Mouse (Mus musculus): ENCODE data around the gene Hnf4a. TPM values are rescaled to one million over a fixed set of nuclear protein-coding genes. Genes with fewer than 3 reads are reported as not detected.
A peak's percentile ranks its signal among the peaks of the same experiment; 100 is the strongest.
"Not testable (repeated sequence)": the region's sequence is repeated elsewhere in the genome, so short reads cannot be mapped to it uniquely, and the experiment has no call there.

The Hnf4a gene
- total RNA-seq (2015) (not detected in 2 replicates), total RNA-seq (2017) (not detected in 2 replicates)

- ATAC-seq (ENCODE audit: poor library complexity, severe bottlenecking) = no peak
Measured at GRCm38 (mm10) chr2:163506300-163507004, at the start of gene Hnf4a. TSS of gene Hnf4a (plus strand) at chr2:163506808.

DNA sequence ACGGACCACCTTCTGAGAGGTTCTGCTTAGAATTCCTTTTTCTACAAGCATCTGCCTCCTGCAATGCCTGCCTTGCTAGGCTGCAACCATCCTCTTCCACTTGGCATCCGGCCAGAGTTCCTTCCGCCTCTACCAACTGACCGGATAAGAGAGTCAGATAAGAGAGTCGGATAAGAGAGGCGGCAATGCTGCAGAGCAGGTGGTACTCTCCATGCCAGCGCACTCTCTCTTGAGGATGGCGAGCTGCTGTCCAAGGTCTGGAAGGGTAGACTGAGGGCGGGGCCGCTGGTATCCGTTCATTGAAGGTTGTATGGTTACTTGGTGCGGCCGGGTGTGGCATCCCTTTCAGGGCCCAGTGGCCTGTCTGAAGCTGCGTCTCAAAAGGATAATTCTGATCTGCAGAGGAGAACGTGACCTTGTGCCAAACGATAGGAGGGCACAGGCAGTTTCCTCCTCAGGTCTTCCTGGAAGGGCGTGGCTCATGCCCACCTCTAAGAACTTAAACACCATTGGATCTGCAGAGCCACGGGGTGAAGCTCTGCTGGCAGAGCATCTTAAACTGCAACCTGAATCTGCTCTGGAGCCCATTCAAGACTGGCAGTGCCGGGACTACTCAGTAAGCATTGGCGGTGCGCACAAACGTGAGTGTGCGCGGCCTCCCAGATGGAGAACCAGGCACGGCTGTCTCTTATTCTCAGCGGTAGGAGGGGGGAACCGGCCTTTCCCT is 47.9 kb upstream of the Hnf4a start:
- ATAC-seq (ENCODE audit: poor library complexity, severe bottlenecking) = peak; percentile 52

DNA sequence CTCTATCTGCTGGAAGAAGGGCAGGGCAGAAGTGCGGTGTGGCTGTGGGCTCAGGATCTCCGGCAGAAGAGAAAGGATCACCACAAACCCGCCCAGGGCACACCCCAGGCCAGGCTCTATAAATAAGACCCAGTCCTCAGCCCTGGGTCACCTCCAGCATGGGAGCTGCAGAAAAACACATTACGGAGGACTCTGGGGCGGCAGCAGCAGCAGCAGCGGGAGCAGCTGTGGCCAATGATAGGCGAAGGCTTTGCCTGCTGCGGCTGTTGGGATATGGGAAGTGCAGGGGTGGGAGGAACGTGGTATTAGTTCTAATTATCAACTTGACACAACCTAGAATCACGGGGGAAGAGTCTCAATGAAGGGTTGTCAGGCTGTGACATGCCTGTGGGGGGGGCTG is 47.2 kb upstream of the Hnf4a start:
- no peak for ATAC-seq (ENCODE audit: poor library complexity, severe bottlenecking)

DNA sequence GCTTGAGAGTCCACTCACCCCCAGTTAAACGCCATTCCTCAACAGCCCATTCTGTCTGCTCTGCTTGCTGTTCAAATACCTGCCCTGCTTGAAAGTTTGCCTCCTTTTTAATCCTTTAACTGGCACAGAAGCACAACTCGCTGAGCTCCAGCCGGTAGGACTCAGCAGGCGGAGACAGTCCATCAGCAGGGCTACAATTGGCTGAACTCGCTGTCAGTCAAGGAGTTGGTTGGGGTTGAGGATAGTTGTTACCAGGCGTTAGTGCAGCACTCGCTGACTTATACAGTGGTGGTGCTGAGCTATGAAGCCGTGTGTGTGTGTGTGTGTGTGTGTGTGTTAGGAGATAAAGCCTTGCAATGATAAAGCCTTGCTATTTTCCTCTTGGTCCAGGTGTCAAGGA is 46.0 kb upstream of the Hnf4a start:
- no peak for ATAC-seq (ENCODE audit: poor library complexity, severe bottlenecking)

DNA sequence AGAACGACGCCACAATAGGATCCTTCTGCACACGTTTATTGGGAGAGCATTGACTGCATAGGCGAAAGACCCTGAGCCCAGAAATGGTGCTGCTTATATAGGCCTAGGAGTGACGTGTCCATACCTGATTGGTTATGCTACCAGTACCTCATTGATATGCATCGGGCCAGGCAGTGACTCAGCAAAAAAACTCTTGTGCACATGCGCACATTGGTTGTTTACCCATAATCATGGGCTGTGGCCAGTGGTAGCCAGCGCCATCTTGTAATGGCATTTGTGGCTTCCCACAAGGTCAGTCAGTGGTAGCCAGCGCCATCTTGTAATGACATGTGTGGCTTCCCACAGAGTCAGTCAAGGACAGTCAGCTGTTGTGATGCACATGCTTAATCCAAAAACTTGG is 45.3 kb upstream of the Hnf4a start:
- ATAC-seq (ENCODE audit: poor library complexity, severe bottlenecking) = not testable (repeated sequence)

DNA sequence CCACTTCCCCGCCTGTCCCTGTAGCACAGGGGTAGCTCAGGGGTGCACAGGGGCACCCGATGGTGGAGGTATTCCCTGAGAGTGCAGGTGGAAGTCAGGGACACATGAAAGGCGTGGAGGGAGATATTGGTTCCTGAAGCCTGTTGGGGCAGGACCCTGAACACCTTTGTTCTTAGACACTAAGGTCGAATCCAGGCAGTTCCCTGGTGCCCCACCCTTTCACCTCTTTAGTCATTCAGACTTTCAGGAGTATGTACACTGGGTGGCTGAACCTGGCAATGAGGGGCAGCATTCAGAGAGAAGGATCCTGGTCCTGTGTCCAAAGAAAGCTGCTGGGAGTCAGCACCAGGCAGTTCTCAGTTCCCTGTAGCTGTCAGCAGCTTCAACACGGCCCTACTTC is 44.2 kb upstream of the Hnf4a start:
- ATAC-seq (ENCODE audit: poor library complexity, severe bottlenecking) = no peak

DNA sequence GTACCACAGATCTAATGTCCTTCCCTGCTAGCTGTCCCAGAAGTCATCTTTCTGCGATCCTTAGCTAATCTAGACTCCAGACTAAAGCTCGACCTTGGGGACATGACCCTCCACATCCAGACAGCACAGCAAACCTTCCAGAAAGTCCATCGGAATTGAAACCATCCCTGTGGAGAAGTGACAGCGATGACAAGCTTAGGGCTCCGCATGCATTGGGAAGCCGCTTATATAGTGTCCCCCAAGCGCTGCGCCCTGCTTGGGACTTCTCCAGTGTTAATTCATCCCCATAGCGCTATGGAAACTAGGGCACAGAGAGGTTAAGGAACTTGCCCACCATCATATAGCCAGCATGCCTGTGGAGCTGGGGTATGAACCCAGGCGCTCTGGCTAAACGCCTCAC is 43.8 kb upstream of the Hnf4a start:
- ATAC-seq (ENCODE audit: poor library complexity, severe bottlenecking) = no peak

GRCm38 (mm10) chr2:163463251-163463769 is 43.3 kb upstream of the Hnf4a start:
- ATAC-seq (ENCODE audit: poor library complexity, severe bottlenecking) = no peak

DNA sequence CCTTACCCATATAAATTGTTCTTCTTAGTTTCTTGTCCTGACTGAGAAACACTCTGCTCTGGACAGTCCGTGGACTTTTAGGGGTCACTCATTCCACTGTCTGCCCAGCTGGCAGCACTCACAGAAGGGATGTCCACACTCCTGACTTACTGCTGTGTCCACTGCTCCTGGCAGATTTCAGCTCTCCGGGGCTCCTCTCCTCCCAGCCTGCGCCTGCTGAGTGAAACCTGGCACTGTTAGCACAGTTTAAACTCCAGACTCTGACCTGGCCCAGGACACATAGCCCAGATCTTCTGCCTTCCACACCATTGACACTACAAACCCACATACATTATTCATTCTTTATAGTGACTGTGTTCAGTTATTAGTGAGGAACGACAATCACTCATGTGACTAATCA is 42.6 kb upstream of the Hnf4a start:
- ATAC-seq (ENCODE audit: poor library complexity, severe bottlenecking) = no peak

- ATAC-seq (ENCODE audit: poor library complexity, severe bottlenecking) = no peak
Measured at GRCm38 (mm10) chr2:163464562-163464961, 42.0 kb upstream of the Hnf4a start.

DNA sequence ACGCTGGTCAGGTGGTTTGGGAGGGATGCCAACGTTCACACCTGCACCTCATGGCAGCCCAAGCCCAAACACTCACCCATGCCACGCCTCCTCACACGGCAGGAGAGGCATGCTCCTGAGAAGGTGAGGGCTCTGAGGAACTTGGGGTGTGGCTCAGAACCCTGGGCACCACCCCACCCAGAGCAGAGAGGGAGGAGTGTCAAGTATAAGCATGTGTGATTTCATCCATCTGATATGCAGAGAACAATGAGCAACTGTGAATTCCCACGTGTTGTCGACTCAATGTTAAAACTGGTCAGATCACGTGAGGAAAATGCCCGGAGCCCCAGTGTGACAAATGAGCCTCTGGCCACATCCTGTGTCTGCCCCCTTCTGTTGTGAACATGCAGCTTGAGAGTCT is 39.8 kb upstream of the Hnf4a start:
- ATAC-seq (ENCODE audit: poor library complexity, severe bottlenecking) = no peak

DNA sequence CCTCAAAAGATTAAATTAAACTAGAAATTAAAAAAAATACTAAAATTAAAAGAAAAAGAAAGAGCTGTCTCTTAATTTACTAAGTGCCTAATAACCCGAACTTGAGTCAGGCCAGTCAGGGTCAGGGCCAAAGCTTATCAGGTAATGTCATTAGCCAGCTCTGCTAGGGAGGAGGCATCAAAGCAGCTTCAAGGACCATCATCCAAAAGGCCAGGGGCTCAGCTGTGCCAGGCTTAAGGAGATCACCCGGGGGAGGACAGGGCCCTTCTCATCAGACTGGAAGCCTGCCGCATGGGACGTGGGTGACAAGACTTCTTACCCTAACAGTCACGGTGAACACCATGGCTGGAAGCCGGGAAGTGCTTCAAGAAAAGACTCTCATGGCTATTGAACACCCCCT is 39.0 kb upstream of the Hnf4a start:
- ATAC-seq (ENCODE audit: poor library complexity, severe bottlenecking) = no peak

GRCm38 (mm10) chr2:163468866-163469265 is 37.7 kb upstream of the Hnf4a start:
- no peak for ATAC-seq (ENCODE audit: poor library complexity, severe bottlenecking)

DNA sequence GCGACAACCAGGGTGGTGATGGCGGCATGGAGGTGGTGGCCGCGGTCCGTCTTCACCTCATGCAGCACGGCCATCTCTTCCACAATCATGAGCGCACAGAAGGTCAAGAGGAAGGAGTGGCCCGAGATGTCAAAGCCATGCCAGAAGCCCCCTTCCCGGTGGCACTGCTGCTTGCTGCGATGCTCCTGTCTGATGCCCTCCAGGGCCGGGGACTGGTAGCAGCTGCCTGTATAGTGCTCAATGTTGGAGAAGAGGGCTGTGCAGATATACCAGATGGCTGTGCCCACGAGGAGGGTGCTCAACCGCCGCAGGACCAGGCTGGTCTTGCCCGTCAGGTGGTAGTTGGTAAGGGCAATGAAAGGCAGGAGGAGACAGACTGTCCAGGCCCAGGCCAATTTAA is 36.9 kb upstream of the Hnf4a start:
- ATAC-seq (ENCODE audit: poor library complexity, severe bottlenecking) = no peak

DNA sequence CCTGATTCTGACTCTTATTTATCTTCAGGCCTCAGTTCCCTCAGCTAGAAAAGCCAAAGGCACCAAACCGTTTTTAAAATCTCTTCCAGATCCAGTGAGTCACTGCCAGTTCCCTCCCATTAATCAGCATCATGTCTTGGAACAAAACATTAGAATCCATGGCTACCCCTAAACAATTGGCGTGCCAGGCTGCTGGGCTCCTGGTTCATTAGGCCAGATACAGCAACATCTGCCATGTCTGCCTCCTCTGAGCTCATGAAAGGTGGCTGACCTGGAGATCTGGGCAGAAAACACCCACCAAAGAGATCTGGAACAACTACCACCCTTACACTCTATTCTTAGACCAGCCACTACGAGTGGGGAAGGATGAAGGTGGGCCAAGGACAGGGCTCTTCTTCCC is 35.5 kb upstream of the Hnf4a start:
- no peak for ATAC-seq (ENCODE audit: poor library complexity, severe bottlenecking)

DNA sequence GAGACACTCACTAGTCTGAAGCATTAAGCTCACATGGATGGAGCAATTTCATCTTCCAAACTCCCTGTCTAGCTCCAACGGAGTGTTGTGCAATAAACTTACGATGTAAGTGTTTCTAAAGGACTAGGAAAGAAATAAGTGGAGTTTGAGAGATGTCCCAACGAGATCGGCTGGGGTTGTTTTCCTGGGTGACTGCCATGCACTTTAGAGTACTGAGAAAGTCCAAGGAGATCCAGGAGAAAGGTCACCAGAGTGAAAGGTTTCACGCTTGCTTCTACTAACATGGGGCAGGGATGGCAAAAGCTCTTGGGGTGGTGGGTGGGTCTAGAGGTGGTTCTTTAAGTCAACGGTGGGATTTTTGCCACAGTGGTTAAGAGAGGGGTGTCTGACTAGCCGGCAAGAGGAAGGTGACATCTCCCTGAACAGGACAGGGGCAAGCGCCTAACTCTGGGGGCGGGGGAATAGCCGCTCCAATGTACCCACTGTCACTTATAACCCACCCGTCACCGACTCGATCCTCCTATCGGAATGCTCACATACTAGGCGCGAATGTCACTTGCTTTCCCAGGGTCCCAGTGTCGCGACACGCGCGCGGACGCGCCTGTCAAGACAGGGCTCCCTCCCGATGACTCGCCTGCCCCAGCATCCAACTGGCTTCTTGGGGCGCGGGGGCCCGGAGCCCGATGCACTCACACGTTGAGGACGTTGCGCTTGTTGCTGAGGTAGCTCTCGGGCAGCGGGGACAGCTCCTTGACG is 34.7 kb upstream of the Hnf4a start:
- ATAC-seq (ENCODE audit: poor library complexity, severe bottlenecking) = no peak; the same call in 1 of the 2 replicates

DNA sequence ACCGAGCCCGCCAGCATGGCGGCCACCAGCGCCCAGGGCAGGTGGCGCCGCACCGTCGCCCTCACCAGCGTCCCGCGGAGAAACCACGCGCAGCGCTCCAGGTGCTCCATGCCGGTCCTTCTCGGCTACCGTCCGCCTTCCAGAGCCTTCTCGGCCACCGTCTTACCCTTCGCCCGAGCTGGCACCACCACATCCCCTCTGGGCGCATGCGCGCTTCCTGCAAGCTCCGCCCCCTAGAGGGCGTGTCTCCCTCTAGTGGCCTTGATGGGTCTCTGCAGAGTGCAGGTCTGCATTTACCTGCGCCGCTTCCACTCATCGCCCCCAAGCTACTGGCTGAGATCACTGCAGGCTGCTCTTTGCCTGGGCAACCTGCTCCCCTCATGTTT is 34.1 kb upstream of the Hnf4a start, which contains the start of gene Fitm2:
Gene Fitm2 (minus strand): TSS at position 164 of the 386 bp plus-strand sequence.
- ATAC-seq (ENCODE audit: poor library complexity, severe bottlenecking) = peak; percentile 98

GRCm38 (mm10) chr2:163480191-163480825 is 26.3 kb upstream of the Hnf4a start:
- no peak for ATAC-seq (ENCODE audit: poor library complexity, severe bottlenecking)

GRCm38 (mm10) chr2:163481539-163482029 is 25.0 kb upstream of the Hnf4a start:
- ATAC-seq (ENCODE audit: poor library complexity, severe bottlenecking) = no peak

DNA sequence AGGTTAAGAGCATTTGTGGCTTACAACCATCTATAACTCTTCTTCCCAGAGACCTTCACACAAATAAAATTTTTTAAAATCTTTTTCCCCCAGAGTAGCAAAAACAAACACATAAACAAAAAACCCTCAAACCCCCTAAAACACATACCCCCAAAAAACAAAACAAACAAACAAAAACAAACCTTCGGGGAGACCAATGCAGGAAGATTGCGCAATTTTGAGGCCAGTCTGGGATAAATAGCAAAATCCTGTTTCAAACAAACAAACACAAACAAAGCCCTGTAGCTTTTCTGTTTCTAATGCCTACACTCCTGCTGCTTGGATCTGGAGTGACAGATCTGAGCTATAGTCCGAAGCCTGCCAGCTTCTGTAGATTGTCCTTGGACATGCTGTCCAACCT is 19.2 kb upstream of the Hnf4a start:
- no peak for ATAC-seq (ENCODE audit: poor library complexity, severe bottlenecking)

Data from megakaryocyte, adult 5-6 weeks (primary cell).